Comparison of ENCODE assay signal across 8 mouse cellular contexts in genomic region chrX:108834090-108834774, GRCm38 (mm10). TPM values are rescaled to one million over a fixed set of nuclear protein-coding genes. Genes with fewer than 3 reads are reported as not detected.
DNase-seq lines count a peak whose midpoint lies in the region; ATAC-seq and TF ChIP-seq lines count a peak whose summit lies in the region.

Brwd3 (minus strand) TSS chrX:108834372.

- H3K36me3 ChIP-seq in heart, embryonic 10.5 days: no peaks in the 10 kb centered on the region
- H3K36me3 ChIP-seq in kidney, embryonic 15.5 days: no peaks in the 10 kb centered on the region

- no peaks in the 10 kb centered on the region for H3K9me3 ChIP-seq in heart, embryonic 10.5 days
- H3K9me3 ChIP-seq in kidney, embryonic 15.5 days (replicated peaks): no peaks in the 10 kb centered on the region

- no peak for TF ChIP-seq CTCF in bone marrow macrophage, adult 2 months (IDR thresholded peaks at IDR 0.05; ENCODE audit: low read depth, low read length)
- no peak for TF ChIP-seq CTCF in embryonic fibroblast, embryonic 13.5 days (IDR thresholded peaks at IDR 0.05; ENCODE audit: borderline replicate concordance, insufficient read depth, low read length)

- H3K4me2 ChIP-seq in kidney, embryonic 15.5 days: peak within 1 kb of the TSS; percentile 59

- TF ChIP-seq POLR2A in bone marrow macrophage, adult 2 months (IDR thresholded peaks at IDR 0.05; ENCODE audit: borderline replicate concordance, low read depth, low read length): no peak
- TF ChIP-seq POLR2A in embryonic fibroblast, embryonic 13.5 days (IDR thresholded peaks at IDR 0.05; ENCODE audit: low read depth, low read length): peak; percentile 77

- H3K27ac ChIP-seq in bone marrow macrophage, adult 2 months (ENCODE audit: insufficient read depth, low read depth, low read length): peak within 1 kb of the TSS; percentile 93
- peak within 1 kb of the TSS; percentile 85 for H3K27ac ChIP-seq in embryonic fibroblast, embryonic 13.5 days (ENCODE audit: insufficient read depth, low read length)
- H3K27ac ChIP-seq in heart, embryonic 10.5 days: peak within 1 kb of the TSS; percentile 86
- H3K27ac ChIP-seq in kidney, embryonic 15.5 days: peak within 1 kb of the TSS; percentile 88

- H3K4me1 ChIP-seq in bone marrow macrophage, adult 2 months (ENCODE audit: control insufficient read depth, insufficient read depth, low read length): no peaks in the 10 kb centered on the region
- H3K4me1 ChIP-seq in embryonic fibroblast, embryonic 13.5 days (ENCODE audit: control insufficient read depth, insufficient read depth, low read length): no peaks in the 10 kb centered on the region
- no peaks in the 10 kb centered on the region for H3K4me1 ChIP-seq in heart, embryonic 10.5 days
- no peaks in the 10 kb centered on the region for H3K4me1 ChIP-seq in kidney, embryonic 15.5 days

- no peaks in the 10 kb centered on the region for H3K27me3 ChIP-seq in heart, embryonic 10.5 days (ENCODE audit: insufficient read depth, poor library complexity, severe bottlenecking)
- H3K27me3 ChIP-seq in kidney, embryonic 15.5 days: no peaks in the 10 kb centered on the region

- 8% methylated on average over 29 of the region's 39 CpGs for WGBS in heart, embryonic 10.5 days
- WGBS in kidney, embryonic 15.5 days: 10% methylated on average over 37 of the region's 39 CpGs

- peak within 1 kb of the TSS; percentile 93 for H3K4me3 ChIP-seq in bone marrow macrophage, adult 2 months (ENCODE audit: insufficient read depth, low read length)
- H3K4me3 ChIP-seq in embryonic fibroblast, embryonic 13.5 days (ENCODE audit: insufficient read depth, low read length): peak within 1 kb of the TSS; percentile 85
- H3K4me3 ChIP-seq in heart, embryonic 10.5 days: peak within 1 kb of the TSS; percentile 67
- peak within 1 kb of the TSS; percentile 58 for H3K4me3 ChIP-seq in kidney, embryonic 15.5 days (replicated peaks)

- peak; percentile 97 for ATAC-seq in kidney, embryonic 15.5 days (replicated peaks; ENCODE audit: low FRiP score)
- peak; percentile 97 for ATAC-seq in monocyte, adult 5-6 weeks (replicated peaks; ENCODE audit: insufficient number of reproducible peaks, low FRiP score, low TSS enrichment, poor library complexity, severe bottlenecking)

- peak within 1 kb of the TSS; percentile 59 for H3K9ac ChIP-seq in kidney, embryonic 15.5 days

- DNase-seq in A20 (ENCODE audit: low read depth, low spot score) (peak; percentile 89), liver (peak; percentile 89)
- DNase-seq in heart, embryonic 10.5 days (ENCODE audit: low spot score): peak; percentile 95
- DNase-seq in spleen, postnatal 4 days (ENCODE audit: low spot score in 2 of 2): peak; percentile 80 to 85

RNA-seq across cellular contexts. Expression of gene Brwd3, which starts in this region (rescaled TPM):
- 6.5 TPM in 2 replicates for polyA plus RNA-seq in bone marrow macrophage, adult 2 months (2012; ENCODE audit: insufficient read depth, insufficient read length, missing spikeins)
- polyA plus RNA-seq in embryonic fibroblast, embryonic 13.5 days (2011; ENCODE audit: insufficient read length, low read depth, missing spikeins): 9.8 and 11.1 TPM in 2 replicates
- polyA plus RNA-seq in heart, embryonic 10.5 days (2016; fragmentation: Nextera tagmentation; extraction: Ambion mirVana): 3.2 and 3.3 TPM in 2 replicates
- polyA plus RNA-seq in kidney, embryonic 15.5 days (2015; fragmentation: Nextera tagmentation; extraction: Ambion mirVana): 2.8 and 3.1 TPM in 2 replicates
- 7.1 to 12.9 TPM (median 11.1 TPM) in 3 replicates for total RNA-seq in monocyte, adult 5-6 weeks (2017)

Comparison
In these comparisons a context has a peak if more than half of its experiments do, and no peak if none do; other contexts are left out.
1. Peak in every context shown above with its lines: DNase-seq, ATAC-seq, H3K4me3 ChIP-seq and H3K27ac ChIP-seq.